Mouse (Mus musculus): ENCODE results near the gene Sfrp2. TPM values are rescaled to one million over a fixed set of nuclear protein-coding genes. Genes with fewer than 3 reads are reported as not detected.

The Sfrp2 gene
- polyA plus RNA-seq, 1 experiment from 2014 or later = 94.4 TPM

GRCm38 (mm10) chr3:83766726-83767070, 577 bp downstream of the Sfrp2 start:
- DNase-seq (ENCODE audit: low spot score) (no peak), ATAC-seq (ENCODE audit: low FRiP score) (peak; percentile 10)
- Histone ChIP-seq H3K27me3 (ENCODE audit: control insufficient read depth, insufficient read depth, low read length) (no peaks in the 10 kb centered on the region; the same call in 1 of the 2 replicates), H3K9me3 (ENCODE audit: control insufficient read depth, low read length) (no peaks in the 10 kb centered on the region), H3K9ac (ENCODE audit: low read depth, low read length) (peak overlapping the region; percentile 84), H3K4me1 (replicated peaks; ENCODE audit: control insufficient read depth, insufficient read depth, low read length) (peaks cover 6% of the 10 kb centered on the region), H3K27ac (ENCODE audit: low read depth, low read length) (peak overlapping the region; percentile 67; the same call in 1 of the 2 replicates), H3K4me3 (ENCODE audit: low read depth, low read length) (peak overlapping the region; percentile 67), H3K36me3 (ENCODE audit: control insufficient read depth, insufficient read depth, low read length) (no peaks in the 10 kb centered on the region), H3K4me2 (replicated peaks; ENCODE audit: low read depth, low read length) (peak overlapping the region; percentile 89)
- 0% methylated on average over 25 of the region's 25 CpGs for WGBS

DNA sequence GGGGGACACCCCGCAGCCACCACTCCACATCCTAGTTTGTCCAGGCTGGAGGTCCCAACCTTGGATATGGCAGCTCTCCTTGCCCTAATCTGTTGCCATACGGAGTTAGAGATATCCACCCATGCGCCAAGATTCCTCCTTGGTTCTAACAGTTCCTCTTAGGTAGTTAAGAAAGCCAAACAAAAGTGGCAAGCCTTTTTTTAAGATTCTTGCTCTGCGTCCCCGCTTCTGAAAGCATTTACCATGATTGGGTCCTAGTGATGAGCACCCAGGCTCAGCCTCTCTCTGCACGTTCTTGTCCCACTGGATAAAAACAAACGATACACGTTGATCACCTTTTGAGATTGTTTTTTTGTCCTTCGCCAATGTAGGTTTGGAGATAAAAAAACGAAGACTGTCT, 1.0 kb downstream of the Sfrp2 start:
- Histone ChIP-seq H3K9ac (ENCODE audit: low read depth, low read length) (peak overlapping the region; percentile 84), H3K27me3 (ENCODE audit: control insufficient read depth, insufficient read depth, low read length) (no peaks in the 10 kb centered on the region; the same call in 1 of the 2 replicates), H3K36me3 (ENCODE audit: control insufficient read depth, insufficient read depth, low read length) (no peaks in the 10 kb centered on the region), H3K4me1 (replicated peaks; ENCODE audit: control insufficient read depth, insufficient read depth, low read length) (peaks cover 6% of the 10 kb centered on the region), H3K4me2 (replicated peaks; ENCODE audit: low read depth, low read length) (peak overlapping the region; percentile 89), H3K9me3 (ENCODE audit: control insufficient read depth, low read length) (no peaks in the 10 kb centered on the region), H3K27ac (ENCODE audit: low read depth, low read length) (0 out of 2 replicates have a peak overlapping the region, but pooled peaks have one; percentile 67), H3K4me3 (ENCODE audit: low read depth, low read length) (peak overlapping the region; percentile 67)
- WGBS = 1% methylated on average over 9 of the region's 10 CpGs
- ATAC-seq (ENCODE audit: low FRiP score) (no peak), DNase-seq (ENCODE audit: low spot score) (no peak)

DNA sequence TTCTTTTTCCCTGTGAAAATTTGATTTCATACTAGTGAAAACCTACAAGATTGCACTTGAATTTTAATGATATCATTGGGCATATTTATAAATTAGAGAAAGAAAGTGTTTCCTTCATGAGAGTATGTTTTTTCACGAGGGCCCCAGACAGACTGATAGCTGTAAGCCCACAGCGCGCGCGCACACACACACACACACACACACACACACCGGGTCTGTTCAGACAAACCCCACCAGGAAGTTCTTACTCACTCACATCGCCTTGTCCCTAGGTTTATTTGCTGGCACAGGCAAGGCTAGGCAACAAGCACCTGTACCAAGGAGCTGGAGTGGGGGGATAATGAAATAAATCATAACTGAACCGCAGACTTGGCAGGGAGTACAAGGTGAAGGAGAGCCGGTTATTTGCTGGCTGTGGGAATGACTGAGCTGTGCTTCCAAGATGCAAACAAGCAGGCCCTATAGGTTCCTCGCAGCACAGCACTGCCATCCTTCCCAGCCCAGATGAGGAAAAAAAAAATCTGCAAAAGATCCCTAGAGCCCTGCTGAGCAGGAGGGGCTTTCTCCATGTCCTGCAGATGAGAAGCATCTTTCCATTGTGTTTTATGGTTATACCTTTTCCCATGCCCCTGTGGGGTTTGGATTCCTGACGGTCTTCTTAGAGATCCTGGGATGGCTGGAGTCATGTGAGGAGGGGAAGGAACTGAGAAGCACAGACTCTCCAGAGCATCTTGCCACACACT, 2.3 kb downstream of the Sfrp2 start:
- H3K9ac ChIP-seq (ENCODE audit: low read depth, low read length) = peak overlapping the region; percentile 48
- H3K4me2 ChIP-seq (replicated peaks; ENCODE audit: low read depth, low read length) = peak overlapping the region; percentile 89
- H3K9me3 ChIP-seq (ENCODE audit: control insufficient read depth, low read length) = no peaks in the 10 kb centered on the region
- H3K27ac ChIP-seq (ENCODE audit: low read depth, low read length) = peak overlapping the region; percentile 47; the same call in 1 of the 2 replicates
- peaks cover 6% of the 10 kb centered on the region for H3K4me1 ChIP-seq (replicated peaks; ENCODE audit: control insufficient read depth, insufficient read depth, low read length)
- peak overlapping the region; percentile 67 for H3K4me3 ChIP-seq (ENCODE audit: low read depth, low read length)
- H3K27me3 ChIP-seq (ENCODE audit: control insufficient read depth, insufficient read depth, low read length) = no peaks in the 10 kb centered on the region
- WGBS = 18% methylated on average over 11 of the region's 11 CpGs
- DNase-seq (ENCODE audit: low spot score) = peak; percentile 57
- ATAC-seq (ENCODE audit: low FRiP score) = no peak
- no peaks in the 10 kb centered on the region for H3K36me3 ChIP-seq (ENCODE audit: control insufficient read depth, insufficient read depth, low read length)

DNA sequence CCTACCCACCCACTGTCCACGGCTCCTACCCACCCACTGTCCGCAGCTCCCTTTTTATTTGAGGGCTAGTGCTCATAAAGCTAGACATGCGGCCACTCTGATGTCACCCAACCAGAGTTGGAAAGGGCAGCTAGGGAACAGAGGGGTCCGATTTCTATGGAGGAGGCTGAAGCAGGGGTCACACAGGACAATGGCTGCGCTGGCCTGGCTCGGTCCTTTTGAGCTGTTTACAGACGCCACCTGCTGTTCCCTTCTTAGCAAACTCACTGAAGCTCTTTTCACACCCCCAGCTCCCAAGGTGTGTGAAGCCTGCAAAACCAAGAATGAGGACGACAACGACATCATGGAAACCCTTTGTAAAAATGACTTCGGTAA, 2.9 kb downstream of the Sfrp2 start:
- H3K4me3 ChIP-seq (ENCODE audit: low read depth, low read length) = peak overlapping the region; percentile 67
- 5% methylated on average over 10 of the region's 10 CpGs for WGBS
- H3K4me1 ChIP-seq (replicated peaks; ENCODE audit: control insufficient read depth, insufficient read depth, low read length) = peaks cover 3% of the 10 kb centered on the region
- no peaks in the 10 kb centered on the region for H3K27me3 ChIP-seq (ENCODE audit: control insufficient read depth, insufficient read depth, low read length)
- DNase-seq (ENCODE audit: low spot score) = no peak
- H3K9ac ChIP-seq (ENCODE audit: low read depth, low read length) = peak overlapping the region; percentile 48
- peak overlapping the region; percentile 89 for H3K4me2 ChIP-seq (replicated peaks; ENCODE audit: low read depth, low read length)
- ATAC-seq (ENCODE audit: low FRiP score) = no peak
- H3K36me3 ChIP-seq (ENCODE audit: control insufficient read depth, insufficient read depth, low read length) = no peaks in the 10 kb centered on the region
- peak overlapping the region; percentile 47; the same call in 1 of the 2 replicates for H3K27ac ChIP-seq (ENCODE audit: low read depth, low read length)
- H3K9me3 ChIP-seq (ENCODE audit: control insufficient read depth, low read length) = no peaks in the 10 kb centered on the region

- ATAC-seq (ENCODE audit: low FRiP score) = no peak
- Histone ChIP-seq H3K36me3 (ENCODE audit: control insufficient read depth, insufficient read depth, low read length) (no peaks in the 10 kb centered on the region), H3K4me1 (replicated peaks; ENCODE audit: control insufficient read depth, insufficient read depth, low read length) (peaks cover 3% of the 10 kb centered on the region), H3K9me3 (ENCODE audit: control insufficient read depth, low read length) (no peaks in the 10 kb centered on the region), H3K9ac (ENCODE audit: low read depth, low read length) (no peak overlapping the region), H3K4me3 (ENCODE audit: low read depth, low read length) (no peak overlapping the region), H3K27me3 (ENCODE audit: control insufficient read depth, insufficient read depth, low read length) (no peaks in the 10 kb centered on the region), H3K4me2 (replicated peaks; ENCODE audit: low read depth, low read length) (no peak overlapping the region), H3K27ac (ENCODE audit: low read depth, low read length) (no peak overlapping the region)
- 93% methylated on average over 10 of the region's 10 CpGs for WGBS
- no peak for DNase-seq (ENCODE audit: low spot score)
These were observed 5.2 kb downstream of the Sfrp2 start for GRCm38 (mm10) chr3:83771160-83771869.

GRCm38 (mm10) chr3:83773281-83773680, 7.2 kb downstream of the Sfrp2 start:
- no peaks in the 10 kb centered on the region; the same call in 1 of the 2 replicates for H3K4me1 ChIP-seq (replicated peaks; ENCODE audit: control insufficient read depth, insufficient read depth, low read length)
- no peaks in the 10 kb centered on the region for H3K36me3 ChIP-seq (ENCODE audit: control insufficient read depth, insufficient read depth, low read length)
- H3K4me2 ChIP-seq (replicated peaks; ENCODE audit: low read depth, low read length) = no peak overlapping the region
- no peak overlapping the region for H3K9ac ChIP-seq (ENCODE audit: low read depth, low read length)
- no peaks in the 10 kb centered on the region for H3K9me3 ChIP-seq (ENCODE audit: control insufficient read depth, low read length)
- DNase-seq (ENCODE audit: low spot score) (no peak), ATAC-seq (ENCODE audit: low FRiP score) (no peak)
- H3K27ac ChIP-seq (ENCODE audit: low read depth, low read length) = no peak overlapping the region
- 87% methylated on average over 18 of the region's 18 CpGs for WGBS
- H3K27me3 ChIP-seq (ENCODE audit: control insufficient read depth, insufficient read depth, low read length) = no peaks in the 10 kb centered on the region
- H3K4me3 ChIP-seq (ENCODE audit: low read depth, low read length) = no peak overlapping the region

DNA sequence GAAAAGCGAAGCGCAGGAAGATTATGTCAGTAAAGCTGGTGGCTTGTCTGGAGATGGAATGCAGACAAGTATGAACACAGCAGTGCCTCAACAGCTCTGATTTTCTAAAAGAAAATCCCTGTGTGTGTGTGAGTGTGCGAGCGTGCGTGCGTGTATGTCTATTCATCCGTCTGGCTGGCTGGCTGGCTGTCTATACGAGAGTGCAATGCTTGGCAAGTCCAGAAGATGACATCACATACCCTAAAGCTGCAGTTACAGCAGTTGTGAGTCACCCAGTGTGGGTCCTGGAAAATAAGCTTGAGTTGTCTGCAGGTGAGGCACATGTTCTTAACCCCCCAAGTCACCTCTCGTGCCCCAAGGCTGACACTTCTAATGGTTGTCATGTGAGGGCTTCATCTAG, 9.3 kb downstream of the Sfrp2 start:
- Histone ChIP-seq H3K4me2 (replicated peaks; ENCODE audit: low read depth, low read length) (no peak overlapping the region), H3K27me3 (ENCODE audit: control insufficient read depth, insufficient read depth, low read length) (0 out of 2 replicates have a peak, but pooled peaks cover 3% of the 10 kb centered on the region), H3K4me3 (ENCODE audit: low read depth, low read length) (no peak overlapping the region), H3K36me3 (ENCODE audit: control insufficient read depth, insufficient read depth, low read length) (no peaks in the 10 kb centered on the region), H3K9me3 (ENCODE audit: control insufficient read depth, low read length) (no peaks in the 10 kb centered on the region), H3K27ac (ENCODE audit: low read depth, low read length) (no peak overlapping the region), H3K4me1 (replicated peaks; ENCODE audit: control insufficient read depth, insufficient read depth, low read length) (no peaks in the 10 kb centered on the region), H3K9ac (ENCODE audit: low read depth, low read length) (no peak overlapping the region)
- 84% methylated on average over 9 of the region's 9 CpGs for WGBS
- ATAC-seq (ENCODE audit: low FRiP score) (no peak), DNase-seq (ENCODE audit: low spot score) (no peak)

DNA sequence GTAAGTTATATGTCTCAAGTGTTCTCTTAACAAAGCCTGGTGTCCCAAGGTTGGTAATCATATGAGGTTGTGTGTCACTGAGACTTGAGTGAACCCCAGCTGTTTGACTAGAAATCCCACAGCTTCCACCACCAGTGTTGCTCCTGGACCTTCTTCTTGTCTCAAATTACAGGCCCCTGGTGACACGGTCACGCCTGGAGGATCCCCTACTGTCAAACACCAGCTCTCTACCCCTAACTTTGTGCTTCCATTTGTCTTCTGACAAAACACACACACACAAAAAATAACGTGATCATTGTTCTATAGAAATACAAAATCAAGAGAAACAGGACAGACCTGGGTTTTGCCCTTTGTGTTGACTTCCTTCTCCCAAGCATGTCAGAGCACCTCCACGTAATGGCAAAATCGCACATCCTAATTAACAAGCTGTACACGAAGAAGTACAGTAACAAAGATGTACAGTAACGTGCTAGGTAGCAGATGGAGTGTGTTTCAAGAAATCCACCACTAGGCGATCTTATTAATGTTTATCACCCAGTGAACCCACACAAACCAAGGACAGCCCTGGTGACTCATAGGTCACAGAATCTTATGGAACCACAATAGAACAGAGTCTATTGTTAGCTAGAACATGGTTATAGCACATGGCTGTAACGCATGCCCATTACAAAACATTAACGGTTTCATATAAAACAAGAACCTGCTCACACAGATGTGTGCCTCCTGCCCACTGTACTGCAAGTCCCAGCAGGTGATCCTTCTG, 15.5 kb downstream of the Sfrp2 start:
- H3K27me3 ChIP-seq (ENCODE audit: control insufficient read depth, insufficient read depth, low read length) = 0 out of 2 replicates have a peak, but pooled peaks cover 3% of the 10 kb centered on the region
- no peak overlapping the region for H3K4me3 ChIP-seq (ENCODE audit: low read depth, low read length)
- H3K9ac ChIP-seq (ENCODE audit: low read depth, low read length) = no peak overlapping the region
- no peaks in the 10 kb centered on the region for H3K9me3 ChIP-seq (ENCODE audit: control insufficient read depth, low read length)
- no peak overlapping the region for H3K4me2 ChIP-seq (replicated peaks; ENCODE audit: low read depth, low read length)
- H3K27ac ChIP-seq (ENCODE audit: low read depth, low read length) = no peak overlapping the region
- no peaks in the 10 kb centered on the region for H3K36me3 ChIP-seq (ENCODE audit: control insufficient read depth, insufficient read depth, low read length)
- WGBS = 82% methylated on average over 10 of the region's 10 CpGs
- ATAC-seq (ENCODE audit: low FRiP score) (no peak), DNase-seq (ENCODE audit: low spot score) (no peak)
- H3K4me1 ChIP-seq (replicated peaks; ENCODE audit: control insufficient read depth, insufficient read depth, low read length) = peaks cover 13% of the 10 kb centered on the region
